Mouse (Mus musculus) lung, embryonic 15.5 days (tissue): Measurements from ENCODE around the gene Sstr4. TPM values are rescaled to one million over a fixed set of nuclear protein-coding genes. Genes with fewer than 3 reads are reported as not detected.

Experiments
- ATAC-seq: fragments of 200-750 bp; cut with Nextera tagmentation; 2 replicates; pipeline ENCODE4 v1.8.0; 2017; ENCODE audit warnings: moderate number of reproducible peaks, borderline replicate concordance; ENCODE audit not compliant: low FRiP score, low TSS enrichment; ENCODE audit errors: extremely low read depth
- H3K27ac ChIP-seq: fragments of 300-500 bp; sonication (generic); 2 replicates; pipeline ENCODE4 v1.5.1; 2015; ENCODE audit warnings: moderate library complexity, mild to moderate bottlenecking, inconsistent platforms
- H3K27me3 ChIP-seq: fragments of 300-500 bp; sonication (generic); 2 replicates; pipeline ENCODE4 v1.6.1; 2015; ENCODE audit warnings: inconsistent platforms
- H3K36me3 ChIP-seq: fragments of 300-500 bp; sonication (generic); 2 replicates; pipeline ENCODE4 v1.6.1; 2015; ENCODE audit warnings: inconsistent platforms
- H3K4me1 ChIP-seq: fragments of 300-500 bp; sonication (generic); 2 replicates; pipeline ENCODE4 v1.6.1; 2015; ENCODE audit warnings: inconsistent platforms
- H3K4me2 ChIP-seq: fragments of 300-500 bp; sonication (generic); 2 replicates; pipeline ENCODE4 v1.6.1; 2015; ENCODE audit warnings: inconsistent platforms, mild to moderate bottlenecking, moderate library complexity
- H3K4me3 ChIP-seq: fragments of 300-500 bp; sonication (generic); 2 replicates; pipeline ENCODE4 v1.5.1; 2015; ENCODE audit warnings: mild to moderate bottlenecking, inconsistent platforms
- H3K9ac ChIP-seq: fragments of 300-500 bp; sonication (generic); 2 replicates; pipeline ENCODE4 v1.6.1; 2015; ENCODE audit warnings: inconsistent platforms
- H3K9me3 ChIP-seq: fragments of 300-500 bp; sonication (generic); 2 replicates; pipeline ENCODE4 v1.6.1; 2016; ENCODE audit warnings: inconsistent platforms
- WGBS: fragments of 180-500 bp; shearing (Covaris S2); methylation state at CpG from one replicate; pipeline ENCODE4 v1.1.7; 2015; 5-methylcytosine and 5-hydroxymethylcytosine counted together
- polyA plus RNA-seq: library from polyadenylated mRNA; unstranded; fragments of >200 nt; fragmentation: Nextera tagmentation; extraction: Ambion mirVana; gene quantifications from 2 replicates; pipeline ENCODE4 v1.2.1, GENCODE M21; 2015

Gene Sstr4
- 2.9 and 3.0 TPM in 2 replicates for polyA plus RNA-seq

GRCm38 (mm10) chr2:148395131-148396051, at the start of gene Sstr4:
Gene Sstr4 (plus strand): TSS chr2:148395344.
- Histone ChIP-seq H3K4me2 (peak within 1 kb of the TSS; percentile 99), H3K36me3 (no peaks in the 10 kb centered on the region), H3K27me3 (peaks cover 16% of the 10 kb centered on the region), H3K9ac (peak within 1 kb of the TSS; percentile 46), H3K4me1 (peaks cover 56% of the 10 kb centered on the region), H3K9me3 (no peaks in the 10 kb centered on the region), H3K4me3 (peak within 1 kb of the TSS; percentile 55), H3K27ac (no peak within 1 kb of the TSS; the same call in 1 of the 2 replicates)
- WGBS, result 3% methylated on average over 83 of the region's 83 CpGs
- ATAC-seq, result peak; percentile 57

GRCm38 (mm10) chr2:148345373-148345772, 49.8 kb upstream of the Sstr4 start:
- H3K36me3 ChIP-seq, result no peaks in the 10 kb centered on the region
- H3K4me1 ChIP-seq, result no peaks in the 10 kb centered on the region
- no peak overlapping the region for H3K9ac ChIP-seq
- H3K4me3 ChIP-seq, result no peak overlapping the region
- ATAC-seq, result no peak
- H3K27ac ChIP-seq, result 0 out of 2 replicates have a peak overlapping the region, but pooled peaks have one; percentile 27
- H3K27me3 ChIP-seq, result no peaks in the 10 kb centered on the region
- H3K9me3 ChIP-seq, result no peaks in the 10 kb centered on the region
- no peak overlapping the region for H3K4me2 ChIP-seq

GRCm38 (mm10) chr2:148346976-148347375, 48.2 kb upstream of the Sstr4 start:
- no peaks in the 10 kb centered on the region for H3K36me3 ChIP-seq
- H3K4me2 ChIP-seq, result no peak overlapping the region
- WGBS, result 97% methylated on average over 1 of the region's 1 CpGs
- no peak overlapping the region for H3K27ac ChIP-seq
- H3K4me3 ChIP-seq, result no peak overlapping the region
- no peaks in the 10 kb centered on the region for H3K27me3 ChIP-seq
- no peak for ATAC-seq
- no peaks in the 10 kb centered on the region for H3K9me3 ChIP-seq
- no peaks in the 10 kb centered on the region for H3K4me1 ChIP-seq
- no peak overlapping the region for H3K9ac ChIP-seq

- 62% methylated on average over 4 of the region's 4 CpGs for WGBS
- H3K27ac ChIP-seq, result no peak overlapping the region
- ATAC-seq, result no peak
- H3K9ac ChIP-seq, result no peak overlapping the region
- no peak overlapping the region for H3K4me3 ChIP-seq
- no peaks in the 10 kb centered on the region for H3K27me3 ChIP-seq
- H3K4me1 ChIP-seq, result no peaks in the 10 kb centered on the region
- H3K9me3 ChIP-seq, result no peaks in the 10 kb centered on the region
- H3K36me3 ChIP-seq, result no peaks in the 10 kb centered on the region
- no peak overlapping the region for H3K4me2 ChIP-seq
Measured at GRCm38 (mm10) chr2:148349509-148350307, 45.4 kb upstream of the Sstr4 start.

- no peak overlapping the region for H3K9ac ChIP-seq
- H3K36me3 ChIP-seq, result no peaks in the 10 kb centered on the region
- H3K4me3 ChIP-seq, result no peak overlapping the region
- no peaks in the 10 kb centered on the region for H3K9me3 ChIP-seq
- H3K27ac ChIP-seq, result no peak overlapping the region
- ATAC-seq, result no peak
- no peaks in the 10 kb centered on the region for H3K27me3 ChIP-seq
- H3K4me2 ChIP-seq, result no peak overlapping the region
- WGBS, result 63% methylated on average over 2 of the region's 2 CpGs
- no peaks in the 10 kb centered on the region for H3K4me1 ChIP-seq
Measured at GRCm38 (mm10) chr2:148350460-148350859, 44.7 kb upstream of the Sstr4 start.

- ATAC-seq, result no peak
- Histone ChIP-seq H3K27me3 (no peaks in the 10 kb centered on the region), H3K27ac (no peak overlapping the region), H3K4me3 (no peak overlapping the region), H3K36me3 (no peaks in the 10 kb centered on the region), H3K4me1 (no peaks in the 10 kb centered on the region), H3K4me2 (no peak overlapping the region), H3K9me3 (no peaks in the 10 kb centered on the region), H3K9ac (no peak overlapping the region)
- 43% methylated on average over 1 of the region's 1 CpGs for WGBS
Measured at GRCm38 (mm10) chr2:148352655-148353054, 42.5 kb upstream of the Sstr4 start.

- no peaks in the 10 kb centered on the region for H3K27me3 ChIP-seq
- no peak overlapping the region for H3K9ac ChIP-seq
- no peak for ATAC-seq
- H3K4me3 ChIP-seq, result no peak overlapping the region
- H3K36me3 ChIP-seq, result no peaks in the 10 kb centered on the region
- H3K4me2 ChIP-seq, result no peak overlapping the region
- no peaks in the 10 kb centered on the region for H3K9me3 ChIP-seq
- no peaks in the 10 kb centered on the region for H3K4me1 ChIP-seq
- WGBS, result 79% methylated on average over 1 of the region's 1 CpGs
- no peak overlapping the region for H3K27ac ChIP-seq
Measured at GRCm38 (mm10) chr2:148357145-148357544, 38.0 kb upstream of the Sstr4 start.

- H3K4me1 ChIP-seq, result peaks cover 6% of the 10 kb centered on the region; the same call in 1 of the 2 replicates
- H3K4me2 ChIP-seq, result no peak overlapping the region
- no peaks in the 10 kb centered on the region for H3K36me3 ChIP-seq
- no peak for ATAC-seq
- WGBS, result 92% methylated on average over 3 of the region's 3 CpGs
- peak overlapping the region; percentile 46 for H3K27ac ChIP-seq
- H3K9ac ChIP-seq, result no peak overlapping the region
- H3K4me3 ChIP-seq, result no peak overlapping the region
- no peaks in the 10 kb centered on the region for H3K27me3 ChIP-seq
- H3K9me3 ChIP-seq, result no peaks in the 10 kb centered on the region
Measured at GRCm38 (mm10) chr2:148364536-148364935, 30.6 kb upstream of the Sstr4 start.

- Histone ChIP-seq H3K27me3 (no peaks in the 10 kb centered on the region), H3K9me3 (no peaks in the 10 kb centered on the region), H3K4me3 (no peak overlapping the region), H3K4me2 (no peak overlapping the region), H3K36me3 (no peaks in the 10 kb centered on the region), H3K27ac (0 out of 2 replicates have a peak overlapping the region, but pooled peaks have one; percentile 3), H3K4me1 (peaks cover 6% of the 10 kb centered on the region; the same call in 1 of the 2 replicates), H3K9ac (no peak overlapping the region)
- no peak for ATAC-seq
- 43% methylated on average over 1 of the region's 1 CpGs for WGBS
Measured at GRCm38 (mm10) chr2:148365227-148365626, 29.9 kb upstream of the Sstr4 start.

- no peaks in the 10 kb centered on the region for H3K9me3 ChIP-seq
- no peak overlapping the region for H3K4me3 ChIP-seq
Measured at GRCm38 (mm10) chr2:148371743-148372630, 23.2 kb upstream of the Sstr4 start.

GRCm38 (mm10) chr2:148373602-148374071, 21.5 kb upstream of the Sstr4 start:
- peak; percentile 83 for ATAC-seq
- H3K9me3 ChIP-seq, result no peaks in the 10 kb centered on the region
- no peak overlapping the region for H3K9ac ChIP-seq
- no peaks in the 10 kb centered on the region for H3K36me3 ChIP-seq
- no peak overlapping the region for H3K4me2 ChIP-seq
- H3K4me3 ChIP-seq, result no peak overlapping the region
- H3K27ac ChIP-seq, result peak overlapping the region; percentile 45
- WGBS, result 16% methylated on average over 2 of the region's 2 CpGs
- no peaks in the 10 kb centered on the region for H3K27me3 ChIP-seq
- peaks cover 33% of the 10 kb centered on the region for H3K4me1 ChIP-seq

More at GRCm38 (mm10) chr2:148371743-148372630, 23.2 kb upstream of the Sstr4 start:
- H3K36me3 ChIP-seq, result no peaks in the 10 kb centered on the region
- 30% methylated on average over 4 of the region's 4 CpGs for WGBS
- H3K27ac ChIP-seq, result peak overlapping the region; percentile 48
- H3K4me1 ChIP-seq, result peaks cover 38% of the 10 kb centered on the region
- no peaks in the 10 kb centered on the region for H3K27me3 ChIP-seq
- no peak overlapping the region for H3K4me2 ChIP-seq
- H3K9ac ChIP-seq, result no peak overlapping the region
- peak; percentile 86 for ATAC-seq
